Mouse (Mus musculus): Measurements from ENCODE around the gene Diras2. TPM values are rescaled to one million over a fixed set of nuclear protein-coding genes. Genes with fewer than 3 reads are reported as not detected.

The Diras2 gene
- total and polyA plus RNA-seq, 3 experiments = 0.05 TPM; not detected in 2

GRCm38 (mm10) chr13:52566777-52567176 lies 35.7 kb upstream of the Diras2 start:
- Histone ChIP-seq H3K9me3 (replicated peaks) (peaks cover 74% of the 10 kb centered on the region), H3K36me3 (replicated peaks) (no peaks in the 10 kb centered on the region), H3K27me3 (ENCODE audit: insufficient read depth, low read length) (no peaks in the 10 kb centered on the region), H3K4me1 (ENCODE audit: insufficient read depth, low read depth, low read length) (no peaks in the 10 kb centered on the region), H3K4me3 (ENCODE audit: low read depth, low read length) (no peak overlapping the region)
- DNase-seq (ENCODE audit: low spot score) (no peak), ATAC-seq (ENCODE audit: extremely low read depth, insufficient number of reproducible peaks, low FRiP score, poor library complexity, severe bottlenecking) (no peak)
- TF ChIP-seq GATA2 (IDR thresholded peaks at IDR 0.05; ENCODE audit: borderline replicate concordance, low read depth, low read length) (no peak), CTCF (IDR thresholded peaks at IDR 0.05; ENCODE audit: low read depth, low read length) (no peak), TAL1 (conservative IDR thresholded peaks at IDR 0.05; ENCODE audit: low read depth, low read length) (no peak), GATA1 (IDR thresholded peaks at IDR 0.05; ENCODE audit: borderline replicate concordance, low read length) (no peak), POLR2AphosphoS5 (IDR thresholded peaks at IDR 0.05; ENCODE audit: insufficient replicate concordance, low read depth, low read length) (no peak)

- no peak for DNase-seq (ENCODE audit: low spot score)
Measured at GRCm38 (mm10) chr13:52566188-52566760, 35.2 kb upstream of the Diras2 start.

GRCm38 (mm10) chr13:52565103-52565739 lies 34.1 kb upstream of the Diras2 start:
- H3K4me3 ChIP-seq (ENCODE audit: low read depth, low read length) = no peak overlapping the region
- ATAC-seq (ENCODE audit: extremely low read depth, insufficient number of reproducible peaks, low FRiP score, poor library complexity, severe bottlenecking) (no peak), DNase-seq (ENCODE audit: low spot score) (no peak)
- H3K9me3 ChIP-seq (replicated peaks) = peaks cover 79% of the 10 kb centered on the region
- H3K36me3 ChIP-seq (replicated peaks) = no peaks in the 10 kb centered on the region
- no peaks in the 10 kb centered on the region for H3K27me3 ChIP-seq (ENCODE audit: insufficient read depth, low read length)
- no peaks in the 10 kb centered on the region for H3K4me1 ChIP-seq (ENCODE audit: insufficient read depth, low read depth, low read length)
- TF ChIP-seq GATA2 (IDR thresholded peaks at IDR 0.05; ENCODE audit: borderline replicate concordance, low read depth, low read length) (no peak), POLR2AphosphoS5 (IDR thresholded peaks at IDR 0.05; ENCODE audit: insufficient replicate concordance, low read depth, low read length) (no peak), CTCF (IDR thresholded peaks at IDR 0.05; ENCODE audit: low read depth, low read length) (no peak), TAL1 (conservative IDR thresholded peaks at IDR 0.05; ENCODE audit: low read depth, low read length) (no peak), GATA1 (IDR thresholded peaks at IDR 0.05; ENCODE audit: borderline replicate concordance, low read length) (no peak)

More at GRCm38 (mm10) chr13:52566188-52566760, 35.2 kb upstream of the Diras2 start:
- ATAC-seq (ENCODE audit: extremely low read depth, insufficient number of reproducible peaks, low FRiP score, poor library complexity, severe bottlenecking) = no peak
- TF ChIP-seq TAL1 (conservative IDR thresholded peaks at IDR 0.05; ENCODE audit: low read depth, low read length) (no peak), GATA2 (IDR thresholded peaks at IDR 0.05; ENCODE audit: borderline replicate concordance, low read depth, low read length) (no peak), GATA1 (IDR thresholded peaks at IDR 0.05; ENCODE audit: borderline replicate concordance, low read length) (no peak), CTCF (IDR thresholded peaks at IDR 0.05; ENCODE audit: low read depth, low read length) (no peak), POLR2AphosphoS5 (IDR thresholded peaks at IDR 0.05; ENCODE audit: insufficient replicate concordance, low read depth, low read length) (no peak)
- Histone ChIP-seq H3K27me3 (ENCODE audit: insufficient read depth, low read length) (no peaks in the 10 kb centered on the region), H3K36me3 (replicated peaks) (no peaks in the 10 kb centered on the region), H3K9me3 (replicated peaks) (peaks cover 76% of the 10 kb centered on the region), H3K4me3 (ENCODE audit: low read depth, low read length) (no peak overlapping the region), H3K4me1 (ENCODE audit: insufficient read depth, low read depth, low read length) (no peaks in the 10 kb centered on the region)

GRCm38 (mm10) chr13:52562166-52562571 lies 31.1 kb upstream of the Diras2 start:
- TF ChIP-seq POLR2AphosphoS5 (IDR thresholded peaks at IDR 0.05; ENCODE audit: insufficient replicate concordance, low read depth, low read length) (no peak), TAL1 (conservative IDR thresholded peaks at IDR 0.05; ENCODE audit: low read depth, low read length) (no peak), GATA2 (IDR thresholded peaks at IDR 0.05; ENCODE audit: borderline replicate concordance, low read depth, low read length) (no peak), CTCF (IDR thresholded peaks at IDR 0.05; ENCODE audit: low read depth, low read length) (no peak), GATA1 (IDR thresholded peaks at IDR 0.05; ENCODE audit: borderline replicate concordance, low read length) (no peak)
- Histone ChIP-seq H3K27me3 (ENCODE audit: insufficient read depth, low read length) (no peaks in the 10 kb centered on the region), H3K36me3 (replicated peaks) (no peaks in the 10 kb centered on the region), H3K4me1 (ENCODE audit: insufficient read depth, low read depth, low read length) (no peaks in the 10 kb centered on the region), H3K4me3 (ENCODE audit: low read depth, low read length) (no peak overlapping the region), H3K9me3 (replicated peaks) (peaks cover 71% of the 10 kb centered on the region)
- DNase-seq (ENCODE audit: low spot score) (no peak), ATAC-seq (ENCODE audit: extremely low read depth, insufficient number of reproducible peaks, low FRiP score, poor library complexity, severe bottlenecking) (no peak)

- TF ChIP-seq CTCF (IDR thresholded peaks at IDR 0.05; ENCODE audit: low read depth, low read length) (no peak), GATA2 (IDR thresholded peaks at IDR 0.05; ENCODE audit: borderline replicate concordance, low read depth, low read length) (no peak), TAL1 (conservative IDR thresholded peaks at IDR 0.05; ENCODE audit: low read depth, low read length) (no peak), POLR2AphosphoS5 (IDR thresholded peaks at IDR 0.05; ENCODE audit: insufficient replicate concordance, low read depth, low read length) (no peak), GATA1 (IDR thresholded peaks at IDR 0.05; ENCODE audit: borderline replicate concordance, low read length) (no peak)
- H3K36me3 ChIP-seq (replicated peaks) = no peaks in the 10 kb centered on the region
- DNase-seq (ENCODE audit: low spot score) (no peak), ATAC-seq (ENCODE audit: extremely low read depth, insufficient number of reproducible peaks, low FRiP score, poor library complexity, severe bottlenecking) (no peak)
- H3K4me3 ChIP-seq (ENCODE audit: low read depth, low read length) = no peak overlapping the region
- H3K4me1 ChIP-seq (ENCODE audit: insufficient read depth, low read depth, low read length) = no peaks in the 10 kb centered on the region
- H3K27me3 ChIP-seq (ENCODE audit: insufficient read depth, low read length) = no peaks in the 10 kb centered on the region
- peaks cover 69% of the 10 kb centered on the region for H3K9me3 ChIP-seq (replicated peaks)
Measured at GRCm38 (mm10) chr13:52561367-52562165, 30.5 kb upstream of the Diras2 start.

- Histone ChIP-seq H3K4me3 (ENCODE audit: low read depth, low read length) (no peak overlapping the region), H3K4me1 (ENCODE audit: insufficient read depth, low read depth, low read length) (no peaks in the 10 kb centered on the region), H3K36me3 (replicated peaks) (no peaks in the 10 kb centered on the region), H3K9me3 (replicated peaks) (peaks cover 58% of the 10 kb centered on the region), H3K27me3 (ENCODE audit: insufficient read depth, low read length) (no peaks in the 10 kb centered on the region)
- DNase-seq (ENCODE audit: low spot score) (no peak), ATAC-seq (ENCODE audit: extremely low read depth, insufficient number of reproducible peaks, low FRiP score, poor library complexity, severe bottlenecking) (no peak)
- TF ChIP-seq GATA2 (IDR thresholded peaks at IDR 0.05; ENCODE audit: borderline replicate concordance, low read depth, low read length) (no peak), GATA1 (IDR thresholded peaks at IDR 0.05; ENCODE audit: borderline replicate concordance, low read length) (no peak), CTCF (IDR thresholded peaks at IDR 0.05; ENCODE audit: low read depth, low read length) (no peak), POLR2AphosphoS5 (IDR thresholded peaks at IDR 0.05; ENCODE audit: insufficient replicate concordance, low read depth, low read length) (no peak), TAL1 (conservative IDR thresholded peaks at IDR 0.05; ENCODE audit: low read depth, low read length) (no peak)
Measured at GRCm38 (mm10) chr13:52557421-52557820, 26.3 kb upstream of the Diras2 start.
